Mouse (Mus musculus): ENCODE measurements around the gene Lgals7.

Gene Lgals7

GRCm38 (mm10) chr7:28863540-28863939 lies at the start of gene Lgals7:
Lgals7 (plus strand) TSS chr7:28863853.
- no peak for DNase-seq (ENCODE audit: low spot score in 2 of 2)

- no peak for DNase-seq (ENCODE audit: low spot score in 2 of 2)
Measured at GRCm38 (mm10) chr7:28814306-28815034, 49.2 kb upstream of the Lgals7 start.

- no peak for DNase-seq (ENCODE audit: low spot score in 2 of 2)
Measured at GRCm38 (mm10) chr7:28815230-28815629, 48.4 kb upstream of the Lgals7 start.

- DNase-seq (ENCODE audit: low spot score in 2 of 2), result no peak
Measured at GRCm38 (mm10) chr7:28816201-28816600, 47.5 kb upstream of the Lgals7 start.

GRCm38 (mm10) chr7:28816920-28817319 lies 46.7 kb upstream of the Lgals7 start:
- DNase-seq (ENCODE audit: low spot score in 2 of 2), result no peak

- no peak for DNase-seq (ENCODE audit: low spot score in 2 of 2)
Measured at GRCm38 (mm10) chr7:28817524-28817923, 46.1 kb upstream of the Lgals7 start.

- no peak for DNase-seq (ENCODE audit: low spot score in 2 of 2)
Measured at GRCm38 (mm10) chr7:28817957-28818356, 45.7 kb upstream of the Lgals7 start.

- DNase-seq (ENCODE audit: low spot score in 2 of 2), result no peak
Measured at GRCm38 (mm10) chr7:28818436-28818835, 45.2 kb upstream of the Lgals7 start.

GRCm38 (mm10) chr7:28818861-28819452 lies 44.7 kb upstream of the Lgals7 start:
- DNase-seq (ENCODE audit: low spot score in 2 of 2), result no peak

- no peak for DNase-seq (ENCODE audit: low spot score in 2 of 2)
Measured at GRCm38 (mm10) chr7:28819571-28819970, 44.1 kb upstream of the Lgals7 start.

- DNase-seq (ENCODE audit: low spot score in 2 of 2), result no peak
Measured at GRCm38 (mm10) chr7:28820358-28821260, 43.0 kb upstream of the Lgals7 start.

- peak in 1 of 2 experiments; percentile 69 for DNase-seq (ENCODE audit: low spot score in 2 of 2)
Measured at GRCm38 (mm10) chr7:28821261-28821831, 42.3 kb upstream of the Lgals7 start.

GRCm38 (mm10) chr7:28822556-28822955 lies 41.1 kb upstream of the Lgals7 start:
- DNase-seq (ENCODE audit: low spot score in 2 of 2), result no peak

GRCm38 (mm10) chr7:28822993-28823903 lies 40.4 kb upstream of the Lgals7 start:
- DNase-seq (ENCODE audit: low spot score in 2 of 2), result no peak

- no peak for DNase-seq (ENCODE audit: low spot score in 2 of 2)
Measured at GRCm38 (mm10) chr7:28823932-28824331, 39.7 kb upstream of the Lgals7 start.

- peak; percentile 76 to 90 for DNase-seq (ENCODE audit: low spot score in 2 of 2)
Measured at GRCm38 (mm10) chr7:28824941-28825685, 38.5 kb upstream of the Lgals7 start, which contains the start of gene Ech1. Ech1 (plus strand) TSS chr7:28825217.

- DNase-seq (ENCODE audit: low spot score in 2 of 2), result no peak
Measured at GRCm38 (mm10) chr7:28825686-28826401, 37.8 kb upstream of the Lgals7 start.

GRCm38 (mm10) chr7:28826402-28826772 lies 37.3 kb upstream of the Lgals7 start:
- no peak for DNase-seq (ENCODE audit: low spot score in 2 of 2)

GRCm38 (mm10) chr7:28827338-28827737 lies 36.3 kb upstream of the Lgals7 start:
- peak in 1 of 2 experiments; percentile 73 for DNase-seq (ENCODE audit: low spot score in 2 of 2)

GRCm38 (mm10) chr7:28829821-28830220 lies 33.8 kb upstream of the Lgals7 start:
- DNase-seq (ENCODE audit: low spot score in 2 of 2), result no peak
